Mouse (Mus musculus) embryonic facial prominence, embryonic 14.5 days (tissue): ENCODE measurements around the gene Plcd3. TPM values are rescaled to one million over a fixed set of nuclear protein-coding genes. Genes with fewer than 3 reads are reported as not detected.

Source experiments
- ATAC-seq: fragments of 200-750 bp; cut with Nextera tagmentation; 2 replicates; pipeline ENCODE4 v1.8.0; 2017; ENCODE audit warnings: low read depth, moderate number of reproducible peaks, moderate TSS enrichment
- DNase-seq: peaks from one replicate; pipeline ENCODE4 v3.0.0-alpha.2; 2015; ENCODE audit warnings: low spot score
- H3K27ac ChIP-seq: fragments of 300-500 bp; sonication (generic); replicated peaks from 2 replicates; pipeline ENCODE4 v1.5.1; 2014; ENCODE audit warnings: low read depth, mild to moderate bottlenecking, low read length, moderate library complexity
- H3K27me3 ChIP-seq: fragments of 300-500 bp; sonication (generic); replicated peaks from 2 replicates; pipeline ENCODE4 v1.6.1; 2014; ENCODE audit warnings: low read length; ENCODE audit not compliant: control insufficient read depth, insufficient read depth
- H3K36me3 ChIP-seq: fragments of 300-500 bp; sonication (generic); 2 replicates; pipeline ENCODE4 v1.6.1; 2014; ENCODE audit warnings: low read length, mixed read lengths; ENCODE audit not compliant: control insufficient read depth, insufficient read depth
- H3K4me1 ChIP-seq: fragments of 300-500 bp; sonication (generic); 2 replicates; pipeline ENCODE4 v1.6.1; 2014; ENCODE audit warnings: antibody characterized with exemption, low read length; ENCODE audit not compliant: control insufficient read depth, insufficient read depth
- H3K4me2 ChIP-seq: fragments of 300-500 bp; sonication (generic); 2 replicates; pipeline ENCODE4 v1.6.1; 2014; ENCODE audit warnings: low read depth, mild to moderate bottlenecking, low read length, moderate library complexity, mixed read lengths
- H3K4me3 ChIP-seq: fragments of 300-500 bp; sonication (generic); 2 replicates; pipeline ENCODE4 v1.5.1; 2014; ENCODE audit warnings: low read depth, mild to moderate bottlenecking, low read length
- H3K9ac ChIP-seq: fragments of 300-500 bp; sonication (generic); 2 replicates; pipeline ENCODE4 v1.6.1; 2014; ENCODE audit warnings: low read depth, mild to moderate bottlenecking, low read length, moderate library complexity, mixed read lengths
- H3K9me3 ChIP-seq: fragments of 300-500 bp; sonication (generic); 2 replicates; pipeline ENCODE4 v1.6.1; 2016; ENCODE audit warnings: low read length; ENCODE audit not compliant: control insufficient read depth
- WGBS: fragments of 180-500 bp; shearing (Covaris S2); extraction: QIAGEN DNeasy Blood & Tissue Kit; methylation state at CpG from one replicate; pipeline ENCODE4 v1.1.7; 2014; 5-methylcytosine and 5-hydroxymethylcytosine counted together
- polyA plus RNA-seq: library from polyadenylated mRNA; unstranded; fragments of >200 nt; fragmentation: Nextera tagmentation; extraction: Ambion mirVana; gene quantifications from 2 replicates; pipeline ENCODE4 v1.2.1, GENCODE M21; 2014

Plcd3 gene
- polyA plus RNA-seq, 1 experiment from 2014 or later: 3.0 TPM

GRCm38 (mm10) chr11:103020713-103021335, 80.6 kb downstream of the Plcd3 start:
- no peak for ATAC-seq
- 70% methylated on average over 3 of the region's 3 CpGs for WGBS
- no peaks in the 10 kb centered on the region for H3K9me3 ChIP-seq
- no peak overlapping the region for H3K4me2 ChIP-seq
- no peak overlapping the region for H3K9ac ChIP-seq
- no peak overlapping the region for H3K27ac ChIP-seq
- H3K4me1 ChIP-seq: peaks cover 4% of the 10 kb centered on the region; the same call in 1 of the 2 replicates
- peaks cover 14% of the 10 kb centered on the region for H3K36me3 ChIP-seq
- H3K27me3 ChIP-seq: no peaks in the 10 kb centered on the region
- H3K4me3 ChIP-seq: no peak overlapping the region
- no peak for DNase-seq

Other genes starting within 250 kb of the Plcd3 start
- gene Eftud2, start 220.7 kb downstream of the Plcd3 start, polyA plus RNA-seq: 130 and 154 TPM in 2 replicates
- gene Ccdc103, start 220.5 kb downstream of the Plcd3 start, polyA plus RNA-seq: 1.0 and 2.3 TPM in 2 replicates
- gene Fam187a, start 216.5 kb downstream of the Plcd3 start, polyA plus RNA-seq: not detected in 2 replicates
- 0.31 and 0.45 TPM in 2 replicates for gene Gfap, start 200.7 kb downstream of the Plcd3 start, polyA plus RNA-seq
- gene Kif18b, start 176.5 kb downstream of the Plcd3 start, polyA plus RNA-seq: 6.6 and 7.0 TPM in 2 replicates
- gene C1ql1, start 155.0 kb downstream of the Plcd3 start, polyA plus RNA-seq: 1.8 and 2.7 TPM in 2 replicates
- 55.5 and 60.0 TPM in 2 replicates for gene Nmt1, start 73.5 kb downstream of the Plcd3 start, polyA plus RNA-seq
- gene Dcakd, start 73.3 kb downstream of the Plcd3 start, polyA plus RNA-seq: 138 and 153 TPM in 2 replicates
- gene Acbd4, start within 50 bp of the Plcd3 start, polyA plus RNA-seq: 15.0 and 21.4 TPM in 2 replicates
- gene Hexim1, start 14.6 kb upstream of the Plcd3 start, polyA plus RNA-seq: 7.3 and 8.9 TPM in 2 replicates
- 6.8 and 9.5 TPM in 2 replicates for gene Hexim2, start 30.8 kb upstream of the Plcd3 start, polyA plus RNA-seq
- gene Fmnl1, start 69.4 kb upstream of the Plcd3 start, polyA plus RNA-seq: 3.3 and 3.5 TPM in 2 replicates
- gene 1700023F06Rik, start 106.9 kb upstream of the Plcd3 start, polyA plus RNA-seq: 1.0 and 1.6 TPM in 2 replicates
- not detected in 2 replicates for gene Spata32, start 116.8 kb upstream of the Plcd3 start, polyA plus RNA-seq
- gene Map3k14, start 165.8 kb upstream of the Plcd3 start, polyA plus RNA-seq: 4.6 and 5.1 TPM in 2 replicates